Mouse (Mus musculus) ovary, postnatal 10 days (tissue): ENCODE data around the gene Zfp992.
"Not testable (repeated sequence)": the region's sequence is repeated elsewhere in the genome, so short reads cannot be mapped to it uniquely, and the experiment has no call there.

Experiments used
- DNase-seq: peaks from one replicate; pipeline ENCODE4 v3.0.0; 2022; ENCODE audit warnings: low spot score

Zfp992 gene

GRCm38 (mm10) chr4:146448950-146449349, at the start of gene Zfp992:
Gene Zfp992, plus strand, starts transcription at chr4:146449023.
- DNase-seq: not testable (repeated sequence)

DNA sequence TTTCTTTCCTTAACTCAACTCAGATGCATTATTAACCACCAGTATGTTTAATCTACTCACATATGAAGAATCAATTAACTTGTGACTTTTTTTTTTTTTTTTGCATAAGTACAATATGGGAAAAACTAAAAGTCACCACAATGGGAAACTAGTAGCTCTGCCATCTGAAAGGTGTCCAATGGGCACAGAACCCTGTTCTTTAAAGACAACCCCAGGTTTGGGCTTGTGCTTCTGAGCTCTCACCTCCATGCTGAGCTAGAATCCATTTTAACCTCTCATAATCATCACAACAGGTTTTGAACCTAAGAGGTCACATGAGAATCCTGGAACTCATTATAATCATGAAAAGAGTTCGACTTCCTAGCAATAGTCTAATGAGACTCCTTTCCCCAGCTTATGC, 19.4 kb upstream of the Zfp992 start:
- not testable (repeated sequence) for DNase-seq

- not testable (repeated sequence) for DNase-seq
These were observed 17.9 kb upstream of the Zfp992 start for GRCm38 (mm10) chr4:146430876-146431275.

DNA sequence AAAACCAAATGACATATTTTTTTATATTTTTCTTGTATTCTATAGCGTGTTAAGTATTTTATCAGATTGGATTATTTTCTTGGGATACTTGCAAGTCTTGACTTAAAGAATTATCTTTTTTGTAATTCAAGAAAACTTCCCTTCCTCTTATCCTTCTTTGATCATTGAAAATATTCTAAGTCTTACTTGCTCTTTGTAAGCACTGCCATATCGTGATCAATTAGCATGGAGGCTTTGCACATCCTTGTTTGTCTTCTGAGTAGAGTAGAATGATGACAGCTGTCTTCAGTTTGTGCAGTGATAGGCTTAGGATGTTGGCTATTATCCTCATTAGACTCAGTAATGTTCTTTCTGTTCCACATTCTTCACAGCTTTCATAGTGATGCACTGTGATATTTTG, 13.3 kb upstream of the Zfp992 start:
- not testable (repeated sequence) for DNase-seq

DNA sequence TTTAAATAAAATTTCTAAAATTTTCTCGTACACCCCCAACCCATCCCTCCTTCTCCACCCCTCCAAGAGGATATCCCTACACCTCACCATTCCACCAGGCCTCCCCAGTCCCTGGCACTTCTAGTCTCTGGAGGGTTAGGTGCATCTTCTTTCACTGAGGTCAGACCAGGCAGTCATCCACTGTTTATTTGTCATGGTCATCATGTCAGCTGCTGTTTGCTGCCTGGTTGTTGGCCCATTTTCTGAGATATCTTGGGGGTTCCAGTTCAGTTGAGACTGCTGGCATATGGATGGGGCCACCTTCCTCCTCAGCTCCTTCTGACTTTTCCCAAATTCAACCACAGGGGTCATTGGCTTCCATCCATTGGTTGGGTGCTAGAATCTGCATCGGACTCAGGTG, 11.6 kb upstream of the Zfp992 start:
- DNase-seq: not testable (repeated sequence)

DNA sequence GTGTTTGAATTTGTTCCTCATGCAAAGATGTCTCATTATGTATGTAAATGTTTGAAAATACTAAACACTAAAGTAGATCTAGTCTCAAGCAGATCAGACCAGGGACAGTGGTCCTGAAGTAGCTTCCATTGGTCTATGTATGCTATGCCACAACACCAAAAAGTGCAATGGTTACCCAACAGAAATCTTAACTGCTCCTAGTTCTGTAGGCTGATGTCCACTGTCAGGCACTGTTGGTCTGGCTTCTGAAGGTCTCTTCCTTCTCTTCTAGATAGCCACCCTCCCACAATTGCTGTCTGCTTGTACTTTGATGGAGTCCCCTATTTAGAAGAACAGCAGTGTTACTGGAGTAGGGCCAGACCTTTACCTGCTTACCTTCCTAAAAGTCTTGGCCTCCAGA, 4.5 kb upstream of the Zfp992 start:
- not testable (repeated sequence) for DNase-seq

DNA sequence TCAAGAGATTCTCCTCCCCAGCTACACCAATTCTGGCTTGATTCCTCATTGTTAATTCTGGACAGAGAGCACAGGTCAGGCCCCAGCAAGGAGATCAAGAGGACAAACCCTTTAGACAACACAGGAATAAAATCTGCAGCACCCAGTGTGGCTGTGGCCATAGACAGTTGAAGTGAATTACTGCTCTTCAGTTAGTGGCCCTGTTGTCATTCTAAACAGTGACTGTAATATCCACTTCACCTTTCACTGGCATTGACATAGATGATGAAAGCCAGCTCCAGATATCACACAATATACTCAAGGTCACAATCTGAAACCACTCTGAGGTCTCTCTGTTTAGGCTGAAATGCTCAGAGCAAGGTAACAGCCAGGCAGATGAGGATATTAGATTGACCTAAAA, 3.7 kb upstream of the Zfp992 start:
- DNase-seq: not testable (repeated sequence)

- DNase-seq: not testable (repeated sequence)
These were observed 2.7 kb upstream of the Zfp992 start for GRCm38 (mm10) chr4:146446135-146446534.

- DNase-seq: not testable (repeated sequence)
These were observed 1.8 kb upstream of the Zfp992 start for GRCm38 (mm10) chr4:146447016-146447415.

DNA sequence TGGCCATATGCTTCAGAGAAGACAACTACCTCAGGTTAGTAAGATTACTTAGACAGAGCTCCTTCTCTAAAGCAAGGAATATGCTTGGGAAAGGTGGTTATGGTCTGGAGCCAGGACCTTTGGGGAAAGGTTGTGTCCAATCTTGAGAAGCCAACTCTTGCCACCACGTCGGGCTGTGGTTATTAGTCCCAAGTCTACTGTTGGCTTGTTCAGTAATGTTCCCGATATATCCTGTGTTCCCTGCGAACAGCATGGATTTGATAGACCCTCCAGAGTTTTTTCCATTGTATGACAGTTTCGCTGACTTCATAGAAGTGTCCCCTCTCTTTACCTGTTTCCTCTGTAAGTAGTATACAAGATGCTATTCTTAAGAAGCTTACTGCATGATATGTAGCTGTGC, 888 bp downstream of the Zfp992 start:
- not testable (repeated sequence) for DNase-seq

GRCm38 (mm10) chr4:146452576-146452975, 3.8 kb downstream of the Zfp992 start:
- not testable (repeated sequence) for DNase-seq

DNA sequence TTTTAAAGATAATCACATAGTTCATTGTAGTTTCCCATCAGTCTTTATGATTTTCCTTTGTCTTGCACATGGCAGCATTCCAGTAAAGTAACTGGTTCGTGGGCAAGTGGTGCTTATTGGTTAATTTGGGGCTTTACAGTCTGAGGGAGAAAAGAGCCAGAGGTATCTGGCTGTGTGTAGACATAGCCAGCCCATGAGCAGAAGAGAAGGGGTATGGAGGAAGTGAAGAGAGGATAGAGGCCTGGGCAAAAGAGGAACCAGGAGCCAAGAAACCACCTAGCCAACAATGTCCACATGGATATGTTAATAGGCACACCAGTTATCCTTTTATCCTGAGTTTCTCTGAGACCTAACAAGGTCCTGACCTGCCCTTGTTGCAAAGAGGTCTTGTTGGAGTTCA, 5.3 kb downstream of the Zfp992 start:
- not testable (repeated sequence) for DNase-seq

GRCm38 (mm10) chr4:146454896-146455295, 6.1 kb downstream of the Zfp992 start:
- DNase-seq: no peak

DNA sequence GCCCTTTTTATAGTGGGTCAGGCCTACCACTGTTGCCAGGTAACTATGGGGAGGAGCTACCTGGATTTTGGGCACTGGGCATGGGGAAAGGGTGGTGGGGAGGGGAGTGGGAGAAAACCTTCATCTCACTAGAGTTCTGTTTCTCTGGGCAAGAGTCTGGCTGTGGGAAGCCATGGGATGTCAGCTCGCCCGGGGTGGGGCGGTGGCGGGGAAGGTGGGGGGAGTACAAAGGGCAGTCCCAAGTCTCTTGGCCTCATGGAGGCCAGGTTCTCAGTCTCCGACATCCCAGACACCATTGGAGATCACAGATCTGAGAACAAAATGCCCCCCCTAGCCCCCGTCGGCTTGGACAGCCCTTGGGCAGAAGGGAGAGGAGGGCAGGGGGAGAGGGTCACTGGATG, 6.5 kb downstream of the Zfp992 start:
- DNase-seq: no peak

GRCm38 (mm10) chr4:146456061-146456726, 7.4 kb downstream of the Zfp992 start:
- no peak for DNase-seq

GRCm38 (mm10) chr4:146457126-146457525, 8.3 kb downstream of the Zfp992 start:
- no peak for DNase-seq

DNA sequence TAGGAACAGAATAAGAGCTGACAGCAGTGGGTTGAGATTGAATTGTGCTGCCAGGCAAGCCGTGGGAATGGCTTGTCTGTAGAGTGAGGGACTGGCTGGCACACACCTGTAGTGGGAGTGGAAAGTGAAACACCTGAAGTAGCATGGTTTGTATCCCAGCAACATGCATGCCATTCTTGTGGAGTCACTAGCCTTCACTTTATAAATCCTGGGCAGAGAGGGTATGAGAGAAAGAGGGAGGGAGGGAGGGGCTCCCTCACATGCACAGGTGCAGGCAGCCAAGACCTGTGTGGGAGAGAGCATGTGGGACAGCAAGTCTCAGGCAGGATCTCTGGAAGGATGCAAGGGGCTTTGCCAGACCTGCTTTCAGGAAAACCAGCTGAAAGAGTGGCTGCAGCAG, 8.9 kb downstream of the Zfp992 start:
- DNase-seq: no peak

GRCm38 (mm10) chr4:146459822-146460221, 11.0 kb downstream of the Zfp992 start:
- not testable (repeated sequence) for DNase-seq

- not testable (repeated sequence) for DNase-seq
These were observed 11.9 kb downstream of the Zfp992 start for GRCm38 (mm10) chr4:146460685-146461084.

GRCm38 (mm10) chr4:146463649-146464351, 15.0 kb downstream of the Zfp992 start:
- DNase-seq: not testable (repeated sequence)

DNA sequence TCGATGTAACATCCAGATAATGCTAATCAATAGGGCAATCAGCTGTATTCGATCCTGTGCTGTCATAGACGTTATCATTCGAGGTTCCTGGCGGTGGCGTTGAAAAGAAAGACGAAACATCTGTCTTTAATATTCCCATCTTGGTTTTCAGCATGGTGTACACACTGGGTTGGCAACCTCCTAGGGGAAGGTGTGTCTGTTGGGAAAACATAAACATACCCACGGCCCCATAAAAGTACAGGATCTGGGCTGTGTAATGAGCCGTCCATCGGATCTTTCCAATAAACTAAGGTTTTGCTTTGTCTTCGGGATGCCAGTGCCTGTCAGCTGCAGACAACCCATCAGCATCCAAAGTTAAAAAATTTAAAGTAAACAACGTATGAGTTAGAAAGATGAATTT, 21.2 kb downstream of the Zfp992 start:
- not testable (repeated sequence) for DNase-seq

GRCm38 (mm10) chr4:146474181-146474580, 25.4 kb downstream of the Zfp992 start:
- not testable (repeated sequence) for DNase-seq
